Mouse (Mus musculus) lung, embryonic 16.5 days (tissue): ENCODE data around the gene Sema6b. TPM values are rescaled to one million over a fixed set of nuclear protein-coding genes. Genes with fewer than 3 reads are reported as not detected.
"Not testable (repeated sequence)": the region's sequence is repeated elsewhere in the genome, so short reads cannot be mapped to it uniquely, and the experiment has no call there.

Source experiments
- ATAC-seq: fragments of 200-750 bp; cut with Nextera tagmentation; 2 replicates; pipeline ENCODE4 v1.8.0; 2017; ENCODE audit warnings: low read depth, mild to moderate bottlenecking, moderate library complexity
- H3K27ac ChIP-seq: fragments of 300-500 bp; sonication (generic); 2 replicates; pipeline ENCODE4 v1.5.1; 2014; ENCODE audit warnings: mild to moderate bottlenecking, control low read depth, low read length
- H3K27me3 ChIP-seq: fragments of 300-500 bp; sonication (generic); 2 replicates; pipeline ENCODE4 v1.6.1; 2014; ENCODE audit warnings: low read depth, low read length, mixed read lengths; ENCODE audit not compliant: control insufficient read depth, insufficient read depth
- H3K36me3 ChIP-seq: fragments of 300-500 bp; sonication (generic); 2 replicates; pipeline ENCODE4 v1.6.1; 2014; ENCODE audit warnings: low read length; ENCODE audit not compliant: control insufficient read depth, insufficient read depth
- H3K4me1 ChIP-seq: fragments of 300-500 bp; sonication (generic); replicated peaks from 2 replicates; pipeline ENCODE4 v1.6.1; 2014; ENCODE audit warnings: low read length, mixed read lengths; ENCODE audit not compliant: control insufficient read depth, insufficient read depth
- H3K4me2 ChIP-seq: fragments of 300-500 bp; sonication (generic); 2 replicates; pipeline ENCODE4 v1.6.1; 2014; ENCODE audit warnings: low read depth, low read length, control low read depth
- H3K4me3 ChIP-seq: fragments of 300-500 bp; sonication (generic); 2 replicates; pipeline ENCODE4 v1.5.1; 2014; ENCODE audit warnings: mild to moderate bottlenecking, low read length, control low read depth
- H3K9ac ChIP-seq: fragments of 300-500 bp; sonication (generic); 2 replicates; pipeline ENCODE4 v1.6.1; 2014; ENCODE audit warnings: low read length, control low read depth
- H3K9me3 ChIP-seq: fragments of 300-500 bp; sonication (generic); 2 replicates; pipeline ENCODE4 v1.6.1; 2016; ENCODE audit warnings: low read length; ENCODE audit not compliant: control insufficient read depth
- WGBS: fragments of 180-500 bp; shearing (Covaris S2); extraction: QIAGEN DNeasy Blood & Tissue Kit; methylation state at CpG from one replicate; pipeline ENCODE4 v1.1.7; 2014; 5-methylcytosine and 5-hydroxymethylcytosine counted together
- polyA plus RNA-seq: library from polyadenylated mRNA; unstranded; fragments of >200 nt; fragmentation: Nextera tagmentation; extraction: Ambion mirVana; gene quantifications from 2 replicates; pipeline ENCODE4 v1.2.1, GENCODE M21; 2015

Gene Sema6b
- polyA plus RNA-seq, 1 experiment from 2014 or later, result 1.2 TPM

- H3K27me3 ChIP-seq, ATAC-seq, H3K4me2 ChIP-seq, H3K4me1 ChIP-seq, H3K9ac ChIP-seq, H3K4me3 ChIP-seq, H3K9me3 ChIP-seq, H3K27ac ChIP-seq: not testable (repeated sequence)
- 95% methylated on average over 2 of the region's 5 CpGs for WGBS
- peaks cover 16% of the 10 kb centered on the region for H3K36me3 ChIP-seq
These were observed 35.3 kb downstream of the Sema6b start for GRCm38 (mm10) chr17:56104821-56105220.

- Histone ChIP-seq H3K9me3 (no peaks in the 10 kb centered on the region), H3K4me1 (no peaks in the 10 kb centered on the region), H3K36me3 (peaks cover 21% of the 10 kb centered on the region), H3K27ac (no peak overlapping the region), H3K27me3 (no peaks in the 10 kb centered on the region), H3K4me2 (no peak overlapping the region), H3K9ac (no peak overlapping the region), H3K4me3 (no peak overlapping the region)
- 94% methylated on average over 8 of the region's 8 CpGs for WGBS
- ATAC-seq, result no peak
These were observed 36.5 kb downstream of the Sema6b start for GRCm38 (mm10) chr17:56103465-56104285.

GRCm38 (mm10) chr17:56102927-56103326, 37.2 kb downstream of the Sema6b start:
- no peak overlapping the region for H3K9ac ChIP-seq
- 90% methylated on average over 9 of the region's 9 CpGs for WGBS
- H3K36me3 ChIP-seq, result peaks cover 29% of the 10 kb centered on the region
- H3K9me3 ChIP-seq, result no peaks in the 10 kb centered on the region
- no peak for ATAC-seq
- no peaks in the 10 kb centered on the region for H3K27me3 ChIP-seq
- no peak overlapping the region for H3K4me2 ChIP-seq
- H3K4me1 ChIP-seq, result no peaks in the 10 kb centered on the region
- H3K27ac ChIP-seq, result no peak overlapping the region
- no peak overlapping the region for H3K4me3 ChIP-seq

- Histone ChIP-seq H3K4me2 (no peak overlapping the region), H3K4me1 (no peaks in the 10 kb centered on the region), H3K27me3 (no peaks in the 10 kb centered on the region), H3K27ac (no peak overlapping the region), H3K36me3 (peaks cover 35% of the 10 kb centered on the region), H3K4me3 (no peak overlapping the region), H3K9me3 (no peaks in the 10 kb centered on the region), H3K9ac (no peak overlapping the region)
- 92% methylated on average over 5 of the region's 5 CpGs for WGBS
- no peak for ATAC-seq
These were observed 38.0 kb downstream of the Sema6b start for GRCm38 (mm10) chr17:56102158-56102557.

DNA sequence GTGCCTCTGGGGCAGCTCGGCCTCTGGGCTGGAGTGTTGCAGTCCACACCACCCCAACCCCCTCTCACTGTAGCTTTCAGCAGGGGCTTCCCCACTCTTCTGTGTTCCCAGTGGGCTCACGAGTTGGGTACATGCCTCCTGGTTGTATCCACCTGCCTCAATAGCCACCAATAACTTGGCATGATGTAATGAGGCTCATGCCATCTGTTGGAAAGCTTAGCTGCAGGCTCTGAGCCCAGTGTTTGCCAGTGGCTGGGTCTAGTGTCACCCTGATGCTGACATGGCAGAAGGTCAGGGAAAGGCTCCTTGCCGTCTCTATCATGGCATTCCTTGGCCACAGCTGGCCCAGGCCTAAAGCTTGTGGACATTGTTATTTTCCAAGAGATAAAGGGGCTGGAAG, 39.3 kb downstream of the Sema6b start:
- Histone ChIP-seq H3K27ac (no peak overlapping the region), H3K4me3 (no peak overlapping the region), H3K9ac (no peak overlapping the region), H3K4me1 (no peaks in the 10 kb centered on the region), H3K9me3 (no peaks in the 10 kb centered on the region), H3K4me2 (no peak overlapping the region), H3K27me3 (no peaks in the 10 kb centered on the region), H3K36me3 (peaks cover 48% of the 10 kb centered on the region)
- WGBS, result 84% methylated on average over 3 of the region's 3 CpGs
- no peak for ATAC-seq

DNA sequence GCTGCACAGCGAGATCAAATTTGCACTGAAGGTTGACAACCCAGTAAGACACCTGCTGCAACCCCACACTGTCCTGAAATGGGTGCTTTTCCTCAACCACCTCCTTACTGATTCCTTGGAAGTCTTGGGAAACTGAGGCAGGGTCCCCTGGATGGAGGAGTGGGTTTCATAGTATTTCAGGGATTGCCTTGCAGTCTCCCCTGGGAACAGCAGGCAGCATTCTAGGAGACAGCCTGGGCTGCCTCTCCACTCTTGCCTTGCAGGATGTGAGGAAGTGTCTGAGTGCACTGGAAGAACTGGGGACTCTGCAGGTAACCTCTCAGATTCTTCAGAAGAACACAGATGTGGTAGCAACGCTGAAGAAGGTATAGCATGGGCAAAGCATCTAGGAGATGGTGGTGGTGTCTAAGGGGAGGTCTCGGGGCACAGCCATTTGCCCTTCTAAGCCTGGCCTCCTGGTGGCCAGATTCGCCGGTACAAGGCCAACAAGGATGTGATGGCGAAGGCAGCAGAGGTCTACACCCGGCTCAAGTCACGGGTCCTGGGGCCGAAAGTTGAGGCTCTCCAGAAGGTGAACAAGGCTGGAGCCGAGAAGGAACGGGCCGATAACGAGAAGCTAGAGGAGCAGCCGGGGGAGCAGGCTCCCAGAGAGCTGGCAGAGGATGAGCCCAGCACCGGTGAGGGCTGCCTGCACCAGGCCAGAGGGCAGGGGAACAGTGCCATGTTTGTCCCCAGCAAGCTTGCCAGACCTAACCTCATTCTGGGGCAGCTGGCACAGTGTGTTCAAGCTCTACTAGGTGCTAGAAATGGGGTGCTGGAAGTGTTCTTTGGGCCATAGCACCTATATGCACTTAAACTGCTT, 41.2 kb downstream of the Sema6b start:
- Histone ChIP-seq H3K36me3 (peaks cover 49% of the 10 kb centered on the region), H3K9me3 (no peaks in the 10 kb centered on the region), H3K4me3 (no peak overlapping the region), H3K4me1 (no peaks in the 10 kb centered on the region), H3K27ac (no peak overlapping the region), H3K9ac (no peak overlapping the region), H3K4me2 (no peak overlapping the region), H3K27me3 (no peaks in the 10 kb centered on the region)
- ATAC-seq, result no peak
- 90% methylated on average over 15 of the region's 15 CpGs for WGBS

- Histone ChIP-seq H3K27ac (no peak overlapping the region), H3K4me1 (no peaks in the 10 kb centered on the region), H3K9ac (no peak overlapping the region), H3K4me2 (no peak overlapping the region), H3K9me3 (no peaks in the 10 kb centered on the region), H3K27me3 (no peaks in the 10 kb centered on the region), H3K4me3 (no peak overlapping the region), H3K36me3 (peaks cover 49% of the 10 kb centered on the region)
- ATAC-seq, result no peak
- WGBS, result 88% methylated on average over 8 of the region's 8 CpGs
These were observed 42.0 kb downstream of the Sema6b start for GRCm38 (mm10) chr17:56098180-56098579.

GRCm38 (mm10) chr17:56096883-56097282, 43.3 kb downstream of the Sema6b start:
- no peak overlapping the region for H3K4me2 ChIP-seq
- no peaks in the 10 kb centered on the region for H3K4me1 ChIP-seq
- no peaks in the 10 kb centered on the region for H3K9me3 ChIP-seq
- no peak overlapping the region for H3K9ac ChIP-seq
- H3K4me3 ChIP-seq, result no peak overlapping the region
- H3K27me3 ChIP-seq, result no peaks in the 10 kb centered on the region
- WGBS, result 83% methylated on average over 12 of the region's 12 CpGs
- ATAC-seq, result no peak
- H3K27ac ChIP-seq, result no peak overlapping the region
- peaks cover 44% of the 10 kb centered on the region for H3K36me3 ChIP-seq

GRCm38 (mm10) chr17:56092794-56093193, 47.3 kb downstream of the Sema6b start:
- Histone ChIP-seq H3K36me3 (peaks cover 28% of the 10 kb centered on the region), H3K4me2 (no peak overlapping the region), H3K4me3 (no peak overlapping the region), H3K4me1 (no peaks in the 10 kb centered on the region), H3K9ac (no peak overlapping the region), H3K27me3 (no peaks in the 10 kb centered on the region), H3K27ac (no peak overlapping the region), H3K9me3 (no peaks in the 10 kb centered on the region)
- no peak for ATAC-seq
- WGBS, result 79% methylated on average over 1 of the region's 1 CpGs
